12 mouse cellular contexts compared by ENCODE assay signal in genomic region chr2:91217032-91217431, GRCm38 (mm10). TPM values are rescaled to one million over a fixed set of nuclear protein-coding genes. Genes with fewer than 3 reads are reported as not detected.
A peak's percentile ranks its signal among the peaks of the same experiment; 100 is the strongest.
DNase-seq lines count a peak whose midpoint lies in the region; ATAC-seq and TF ChIP-seq lines count a peak whose summit lies in the region.
"Had no signal": no experiment of that assay in that cellular context is flagged by ENCODE, and none has a peak within 500 bp of the region (broad histone marks: within the 10 kb centered on the region; RNA-seq: fewer than 3 reads in every experiment).

No protein-coding gene starts in this region.

- H3K4me2 ChIP-seq in liver, postnatal 0 days (ENCODE audit: low read depth, low read length), result 0 out of 2 replicates have a peak overlapping the region, but pooled peaks have one; percentile 32
- H3K4me2 ChIP-seq in liver, embryonic 12.5 days, result no peak overlapping the region

- H3K27me3 ChIP-seq in liver, postnatal 0 days (ENCODE audit: insufficient read depth, low read length), result no peaks in the 10 kb centered on the region
- no peaks in the 10 kb centered on the region for H3K27me3 ChIP-seq in liver, embryonic 12.5 days (replicated peaks)

- peak; percentile 81 for ATAC-seq in liver, postnatal 0 days
- ATAC-seq in liver, embryonic 12.5 days, result no peak
- no peak for ATAC-seq in granulocyte monocyte progenitor cell, adult 5-6 weeks (replicated peaks; ENCODE audit: poor library complexity, severe bottlenecking)
- ATAC-seq: CD4-positive, CD25-positive, alpha-beta regulatory T cell, adult 4 months had no signal

- 57% methylated on average over 4 of the region's 4 CpGs for WGBS in liver, postnatal 0 days (ENCODE audit: insufficient replicate concordance)
- 59% methylated on average over 4 of the region's 4 CpGs for WGBS in liver, embryonic 12.5 days (ENCODE audit: insufficient replicate concordance)

- TF ChIP-seq CTCF in liver, postnatal 0 days (IDR thresholded peaks at IDR 0.05; ENCODE audit: low read depth), result no peak

- peak; percentile 74 to 81 for DNase-seq in cerebellum, postnatal 10 days
- no peak for DNase-seq in cerebellum, adult 11 months
- DNase-seq in liver, postnatal 0 days, result peak; percentile 43
- DNase-seq in ZHBTc4 (ENCODE audit: low read depth, low spot score), result peak; percentile 13
- DNase-seq in thymus, adult 18-20 months, result peak; percentile 60 to 79
- no peak for DNase-seq in layer of hippocampus, adult 18-20 months (ENCODE audit: low spot score in 2 of 2)
- DNase-seq: liver had no signal

- no peak overlapping the region for H3K4me3 ChIP-seq in liver, postnatal 0 days (ENCODE audit: low read depth, low read length)
- no peak overlapping the region for H3K4me3 ChIP-seq in liver, embryonic 12.5 days

- H3K4me1 ChIP-seq in liver, postnatal 0 days (ENCODE audit: insufficient read depth), result 0 out of 2 replicates have a peak, but pooled peaks cover 2% of the 10 kb centered on the region
- H3K4me1 ChIP-seq in liver, embryonic 12.5 days, result no peaks in the 10 kb centered on the region

- no peak overlapping the region for H3K9ac ChIP-seq in liver, postnatal 0 days (replicated peaks)
- no peak overlapping the region for H3K9ac ChIP-seq in liver, embryonic 12.5 days

- H3K9me3 ChIP-seq in liver, postnatal 0 days (ENCODE audit: low read length), result no peaks in the 10 kb centered on the region
- no peaks in the 10 kb centered on the region for H3K9me3 ChIP-seq in liver, embryonic 12.5 days (replicated peaks)

- peaks cover 14% of the 10 kb centered on the region for H3K36me3 ChIP-seq in liver, postnatal 0 days (replicated peaks; ENCODE audit: insufficient read depth, low read length)
- H3K36me3 ChIP-seq in liver, embryonic 12.5 days, result peaks cover 28% of the 10 kb centered on the region

- TF ChIP-seq EP300 in liver, postnatal 0 days (IDR thresholded peaks at IDR 0.05; ENCODE audit: low read depth), result no peak

- H3K27ac ChIP-seq in liver, postnatal 0 days (ENCODE audit: low read depth), result no peak overlapping the region
- no peak overlapping the region for H3K27ac ChIP-seq in liver, embryonic 12.5 days

RNA-seq across cellular contexts. Expression of gene Acp2, which starts 14.3 kb away (rescaled TPM):
- polyA plus RNA-seq in liver, postnatal 0 days (2015; fragmentation: Nextera tagmentation; extraction: Ambion mirVana), result 13.0 and 14.1 TPM in 2 replicates
- 9.6 and 10.3 TPM in 2 replicates for polyA plus RNA-seq in liver, embryonic 12.5 days (2016; fragmentation: Nextera tagmentation; extraction: Ambion mirVana)
- 10 to 100 TPM; 52.5 to 53.5 TPM for total RNA-seq in layer of hippocampus, adult 18-20 months (2021)
- total RNA-seq in granulocyte monocyte progenitor cell, adult 5-6 weeks (2014; fragmentation: Nextera tagmentation), result 21.8 and 22.6 TPM in 2 replicates
- 16.0 and 17.0 TPM in 2 replicates for total RNA-seq in granulocyte monocyte progenitor cell, adult 5-6 weeks (2017)

RNA-seq across cellular contexts. Expression of gene Nr1h3, which starts 14.4 kb away (rescaled TPM):
- polyA plus RNA-seq in liver, postnatal 0 days (2015; fragmentation: Nextera tagmentation; extraction: Ambion mirVana), result 30.0 and 31.0 TPM in 2 replicates
- 12.9 and 13.5 TPM in 2 replicates for polyA plus RNA-seq in liver, embryonic 12.5 days (2016; fragmentation: Nextera tagmentation; extraction: Ambion mirVana)
- total RNA-seq in layer of hippocampus, adult 18-20 months (2021), result 1 to 10 TPM; 3.9 to 4.3 TPM
- total RNA-seq in granulocyte monocyte progenitor cell, adult 5-6 weeks (2014; fragmentation: Nextera tagmentation), result 0.15 and 3.6 TPM in 2 replicates
- 0.15 and 1.1 TPM in 2 replicates for total RNA-seq in granulocyte monocyte progenitor cell, adult 5-6 weeks (2017)
- total RNA-seq: hematopoietic stem cell, adult 5-6 weeks had no signal

RNA-seq across cellular contexts. Expression of gene Ddb2, which starts 19.8 kb away (rescaled TPM):
- 4.0 and 4.2 TPM in 2 replicates for polyA plus RNA-seq in liver, postnatal 0 days (2015; fragmentation: Nextera tagmentation; extraction: Ambion mirVana)
- 8.3 and 8.4 TPM in 2 replicates for polyA plus RNA-seq in liver, embryonic 12.5 days (2016; fragmentation: Nextera tagmentation; extraction: Ambion mirVana)
- 10 to 100 TPM in 1 of 2 experiments, 1 to 10 TPM in 1; 9.5 to 11.2 TPM for total RNA-seq in layer of hippocampus, adult 18-20 months (2021)
- 18.4 and 22.8 TPM in 2 replicates for total RNA-seq in granulocyte monocyte progenitor cell, adult 5-6 weeks (2014; fragmentation: Nextera tagmentation)
- 9.9 and 11.2 TPM in 2 replicates for total RNA-seq in granulocyte monocyte progenitor cell, adult 5-6 weeks (2017)

RNA-seq across cellular contexts. Expression of gene Madd, which starts 33.4 kb away (rescaled TPM):
- polyA plus RNA-seq in liver, postnatal 0 days (2015; fragmentation: Nextera tagmentation; extraction: Ambion mirVana), result 2.9 and 3.6 TPM in 2 replicates
- 12.1 and 13.4 TPM in 2 replicates for polyA plus RNA-seq in liver, embryonic 12.5 days (2016; fragmentation: Nextera tagmentation; extraction: Ambion mirVana)
- total RNA-seq in layer of hippocampus, adult 18-20 months (2021), result 100 to 1,000 TPM; 226 to 229 TPM
- 49.5 and 64.6 TPM in 2 replicates for total RNA-seq in granulocyte monocyte progenitor cell, adult 5-6 weeks (2014; fragmentation: Nextera tagmentation)
- 21.3 and 26.5 TPM in 2 replicates for total RNA-seq in granulocyte monocyte progenitor cell, adult 5-6 weeks (2017)

RNA-seq across cellular contexts. Expression of gene Pacsin3, which starts 38.7 kb away (rescaled TPM):
- polyA plus RNA-seq in liver, postnatal 0 days (2015; fragmentation: Nextera tagmentation; extraction: Ambion mirVana), result 27.8 and 28.5 TPM in 2 replicates
- polyA plus RNA-seq in liver, embryonic 12.5 days (2016; fragmentation: Nextera tagmentation; extraction: Ambion mirVana), result 12.3 and 12.4 TPM in 2 replicates
- 10 to 100 TPM; 26.8 to 31.6 TPM for total RNA-seq in layer of hippocampus, adult 18-20 months (2021)
- not detected in 2 replicates for total RNA-seq in granulocyte monocyte progenitor cell, adult 5-6 weeks (2014; fragmentation: Nextera tagmentation)
- total RNA-seq in granulocyte monocyte progenitor cell, adult 5-6 weeks (2017), result 1.5 TPM in 1 of 2 replicates, not detected in the other
- total RNA-seq: neutrophil, adult 5-6 weeks had no signal

Comparison
In these comparisons a context has a peak if more than half of its experiments do, and no peak if none do; other contexts are left out.
1. DNase-seq: peak in cerebellum, postnatal 10 days (2 of 2), liver, postnatal 0 days (single experiment), ZHBTc4 (single experiment) and thymus, adult 18-20 months (2 of 2); none in cerebellum, adult 11 months (single experiment) and layer of hippocampus, adult 18-20 months (0 of 2).